Mouse (Mus musculus): ENCODE results near the gene 1700030K09Rik.

DNA sequence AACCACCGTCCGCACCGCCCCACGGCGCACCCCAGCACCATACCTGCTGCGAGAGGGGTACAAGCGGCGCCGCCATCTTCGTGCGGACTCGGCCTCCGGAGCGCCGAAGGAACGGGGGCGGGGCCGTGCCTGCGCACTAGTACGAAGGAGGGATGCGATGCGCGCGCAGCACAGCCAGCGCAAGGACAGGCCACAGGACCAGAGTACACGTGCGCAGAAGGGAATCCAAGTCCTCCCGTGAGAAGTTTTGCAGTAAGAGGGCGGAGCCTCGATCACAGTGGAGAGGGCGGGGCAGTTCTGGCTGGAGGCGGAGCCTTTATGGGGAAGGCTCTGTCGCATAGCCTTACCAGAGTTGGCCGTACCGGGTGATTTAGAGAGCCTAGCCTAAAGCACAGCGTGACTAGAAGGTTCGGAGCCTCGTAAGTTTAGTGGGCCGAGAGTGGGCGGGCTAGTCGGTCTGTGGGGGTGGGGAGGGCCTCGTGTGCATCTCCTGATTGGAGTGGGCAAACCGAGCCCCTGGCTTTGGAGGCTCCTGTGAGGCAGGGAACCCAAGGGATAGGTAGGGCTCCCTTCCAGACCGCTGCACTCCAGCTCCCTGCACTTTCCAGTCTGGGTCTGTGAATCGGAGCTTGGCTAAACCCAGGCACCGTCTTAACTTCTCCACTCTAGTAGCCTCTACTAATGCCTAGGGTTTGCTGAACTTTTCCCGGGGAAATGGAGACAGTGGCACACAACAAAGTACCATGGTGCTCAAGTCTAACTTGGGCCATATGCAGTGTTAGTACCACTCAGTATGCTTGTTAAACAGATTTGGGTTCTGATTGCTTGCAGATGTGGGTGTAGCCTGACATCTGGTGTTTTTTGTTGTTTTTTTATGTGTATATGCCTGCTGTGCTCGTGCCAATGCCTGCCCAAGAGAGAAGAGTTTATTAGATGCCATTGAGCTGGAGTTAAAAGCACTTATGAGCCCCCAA is 22.0 kb upstream of the 1700030K09Rik start, which contains the start of gene Eps15l1:
- peak; percentile 91 for TF ChIP-seq POLR2A (IDR thresholded peaks at IDR 0.05; ENCODE audit: control insufficient read depth, extremely low read depth, insufficient read depth, low read length, poor library complexity)
- 0 out of 2 replicates have a peak, but pooled peaks have one; percentile 60 for TF ChIP-seq CTCF (IDR thresholded peaks at IDR 0.05; ENCODE audit: borderline replicate concordance, control insufficient read depth, extremely low read depth, insufficient read depth, low read length, poor library complexity)
